Mouse (Mus musculus) adrenal gland, adult (tissue): Measurements from ENCODE around the gene Camkmt.

Source experiments
- DNase-seq, 2 experiments: peaks; one replicate each; pipeline ENCODE4 v3.0.0; 2022 to 2023; ENCODE audit warnings: low spot score in 1 of 2; ENCODE audit not compliant: inconsistent age in 2 of 2

Camkmt gene

GRCm38 (mm10) chr17:85279720-85280119, 189.4 kb downstream of the Camkmt start:
- DNase-seq, result no peak

GRCm38 (mm10) chr17:85282447-85282846, 192.1 kb downstream of the Camkmt start:
- no peak for DNase-seq

- no peak for DNase-seq
Measured at GRCm38 (mm10) chr17:85291154-85291553, 200.8 kb downstream of the Camkmt start.

- DNase-seq, result no peak
Measured at GRCm38 (mm10) chr17:85291601-85292000, 201.2 kb downstream of the Camkmt start.

- DNase-seq, result no peak
Measured at GRCm38 (mm10) chr17:85292276-85292675, 201.9 kb downstream of the Camkmt start.

GRCm38 (mm10) chr17:85303686-85304085, 213.3 kb downstream of the Camkmt start:
- DNase-seq, result no peak

- DNase-seq, result no peak
Measured at GRCm38 (mm10) chr17:85308566-85308965, 218.2 kb downstream of the Camkmt start.

- DNase-seq, result no peak
Measured at GRCm38 (mm10) chr17:85309046-85309445, 218.7 kb downstream of the Camkmt start.

GRCm38 (mm10) chr17:85311348-85311747, 221.0 kb downstream of the Camkmt start:
- DNase-seq, result no peak

- DNase-seq, result no peak
Measured at GRCm38 (mm10) chr17:85318401-85318800, 228.0 kb downstream of the Camkmt start.

- no peak for DNase-seq
Measured at GRCm38 (mm10) chr17:85319779-85320300, 229.5 kb downstream of the Camkmt start.

GRCm38 (mm10) chr17:85328901-85329300, 238.5 kb downstream of the Camkmt start:
- DNase-seq, result no peak

- no peak for DNase-seq
Measured at GRCm38 (mm10) chr17:85335464-85335863, 245.1 kb downstream of the Camkmt start.

- DNase-seq, result no peak
Measured at GRCm38 (mm10) chr17:85337666-85338065, 247.3 kb downstream of the Camkmt start.

- DNase-seq, result no peak
Measured at GRCm38 (mm10) chr17:85341134-85341700, 250.9 kb downstream of the Camkmt start.

GRCm38 (mm10) chr17:85342471-85342870, 252.1 kb downstream of the Camkmt start:
- no peak for DNase-seq

GRCm38 (mm10) chr17:85343435-85343834, 253.1 kb downstream of the Camkmt start:
- DNase-seq, result no peak

GRCm38 (mm10) chr17:85346701-85347100, 256.3 kb downstream of the Camkmt start:
- no peak for DNase-seq

GRCm38 (mm10) chr17:85349331-85349935, 259.1 kb downstream of the Camkmt start:
- DNase-seq, result no peak

GRCm38 (mm10) chr17:85351301-85351700, 260.9 kb downstream of the Camkmt start:
- no peak for DNase-seq

- DNase-seq, result no peak
Measured at GRCm38 (mm10) chr17:85352731-85353130, 262.4 kb downstream of the Camkmt start.

GRCm38 (mm10) chr17:85353191-85353590, 262.8 kb downstream of the Camkmt start:
- peak; percentile 8 to 84 for DNase-seq

- no peak for DNase-seq
Measured at GRCm38 (mm10) chr17:85353636-85354035, 263.3 kb downstream of the Camkmt start.
